Mouse (Mus musculus) MEL (cell line): Measurements from ENCODE around the gene Calm3.

Experiments used
- MAFK ChIP-seq: IDR thresholded peaks from 2 replicates; pipeline ENCODE4 v1.6.1; 2011; ENCODE audit warnings: low read depth, mild to moderate bottlenecking, low read length, improper control_type of control experiment, borderline replicate concordance
- MEF2A ChIP-seq: IDR thresholded peaks from 2 replicates; pipeline ENCODE4 v1.6.1; 2014; ENCODE audit warnings: low read depth, mild to moderate bottlenecking, inconsistent platforms, low read length, improper control_type of control experiment; ENCODE audit not compliant: poor library complexity, insufficient replicate concordance, severe bottlenecking; ENCODE audit errors: extremely low read depth
- POLR2AphosphoS2 ChIP-seq: IDR thresholded peaks from 2 replicates; pipeline ENCODE4 v1.6.1; 2011; ENCODE audit warnings: low read length, improper control_type of control experiment
- TBP ChIP-seq: IDR thresholded peaks from 2 replicates; pipeline ENCODE4 v1.8.0; 2011; ENCODE audit warnings: low read depth, low read length, improper control_type of control experiment

DNA sequence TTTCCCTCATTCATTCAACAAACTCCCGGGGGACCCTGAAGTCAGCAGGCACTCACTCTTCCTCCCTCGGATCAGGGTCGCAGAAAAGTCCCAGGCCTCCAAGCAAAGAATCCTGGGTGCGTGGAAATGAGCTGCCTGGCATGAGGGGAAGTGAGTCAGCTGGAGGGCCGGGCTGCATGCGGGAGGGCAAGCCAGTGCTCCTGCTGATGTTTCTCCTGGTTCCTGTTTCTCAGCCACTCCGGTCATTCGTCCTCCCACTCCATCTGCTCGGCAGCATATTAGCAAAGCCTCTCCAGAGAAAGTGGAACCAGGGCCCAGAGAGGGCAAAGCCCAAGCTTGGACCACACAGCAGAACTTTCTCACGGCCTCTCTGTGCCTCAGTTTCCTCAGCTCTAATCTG is 14.0 kb downstream of the Calm3 start:
- TF ChIP-seq POLR2AphosphoS2 (no peak), TBP (no peak), MAFK (no peak), MEF2A (no peak)
